In the genomic region with DNA sequence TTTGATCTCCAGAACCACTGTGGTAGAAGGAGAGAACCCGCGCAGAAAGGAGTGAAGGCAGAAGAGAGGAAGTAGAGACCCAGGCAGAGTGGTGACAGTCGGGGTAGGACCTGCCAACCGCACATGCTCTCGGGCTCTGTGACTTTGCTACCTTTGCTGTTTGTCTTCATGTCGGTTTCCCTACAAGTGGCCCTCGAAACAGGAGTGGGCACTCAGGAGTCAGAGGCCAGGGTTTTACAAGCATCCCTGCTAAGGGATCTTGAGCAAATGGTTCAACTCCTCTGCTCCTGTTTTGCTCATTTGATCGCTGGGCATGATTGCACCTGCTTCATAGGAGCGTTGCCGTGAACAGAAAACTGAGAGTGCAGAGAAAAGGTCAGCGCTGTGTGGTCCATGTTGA, we compare ENCODE assay signal across 22 mouse cellular contexts. TPM values are rescaled to one million over a fixed set of nuclear protein-coding genes. Genes with fewer than 3 reads are reported as not detected.
DNase-seq lines count a peak whose midpoint lies in the region; ATAC-seq and TF ChIP-seq lines count a peak whose summit lies in the region.
"Had no signal": no experiment of that assay in that cellular context is flagged by ENCODE, and none has a peak within 500 bp of the region (broad histone marks: within the 10 kb centered on the region; RNA-seq: fewer than 3 reads in every experiment).

No protein-coding gene starts in this region.

- H3K27me3 ChIP-seq in forebrain, embryonic 16.5 days (replicated peaks; ENCODE audit: control insufficient read depth, insufficient read depth, low read length) = no peaks in the 10 kb centered on the region
- H3K27me3 ChIP-seq in forebrain, embryonic 13.5 days = no peaks in the 10 kb centered on the region
- no peaks in the 10 kb centered on the region for H3K27me3 ChIP-seq in lung, postnatal 0 days (replicated peaks; ENCODE audit: insufficient read depth, low read length)
- H3K27me3 ChIP-seq: embryonic facial prominence, embryonic 12.5 days had no signal

- H3K27ac ChIP-seq in forebrain, embryonic 16.5 days (ENCODE audit: low read length) = no peak overlapping the region
- H3K27ac ChIP-seq in forebrain, embryonic 13.5 days = no peak overlapping the region
- no peak overlapping the region for H3K27ac ChIP-seq in lung, postnatal 0 days (ENCODE audit: low read length)
- H3K27ac ChIP-seq: embryonic facial prominence, embryonic 10.5 days; embryonic facial prominence, embryonic 12.5 days had no signal

- no peaks in the 10 kb centered on the region for H3K4me1 ChIP-seq in forebrain, embryonic 16.5 days (replicated peaks; ENCODE audit: control insufficient read depth, insufficient read depth, low read length)
- H3K4me1 ChIP-seq in forebrain, embryonic 13.5 days = no peaks in the 10 kb centered on the region
- no peaks in the 10 kb centered on the region for H3K4me1 ChIP-seq in lung, postnatal 0 days (ENCODE audit: insufficient read depth, low read depth, low read length)
- H3K4me1 ChIP-seq: embryonic facial prominence, embryonic 10.5 days; embryonic facial prominence, embryonic 12.5 days had no signal

- no peaks in the 10 kb centered on the region for H3K9me3 ChIP-seq in forebrain, embryonic 16.5 days (ENCODE audit: control insufficient read depth, low read length)
- no peaks in the 10 kb centered on the region for H3K9me3 ChIP-seq in forebrain, embryonic 13.5 days (replicated peaks)
- H3K9me3 ChIP-seq in lung, postnatal 0 days (ENCODE audit: low read length) = no peaks in the 10 kb centered on the region
- H3K9me3 ChIP-seq: embryonic facial prominence, embryonic 10.5 days; embryonic facial prominence, embryonic 12.5 days had no signal

- no peak for TF ChIP-seq CTCF in lung, postnatal 0 days (IDR thresholded peaks at IDR 0.05)

- no peak overlapping the region for H3K4me2 ChIP-seq in forebrain, embryonic 16.5 days (ENCODE audit: low read length)
- H3K4me2 ChIP-seq in forebrain, embryonic 13.5 days = no peak overlapping the region
- no peak overlapping the region for H3K4me2 ChIP-seq in lung, postnatal 0 days (replicated peaks; ENCODE audit: low read depth, low read length)
- H3K4me2 ChIP-seq: embryonic facial prominence, embryonic 12.5 days had no signal

- H3K4me3 ChIP-seq in forebrain, embryonic 16.5 days (replicated peaks; ENCODE audit: low read length) = no peak overlapping the region
- no peak overlapping the region for H3K4me3 ChIP-seq in forebrain, embryonic 13.5 days
- H3K4me3 ChIP-seq in lung, postnatal 0 days (ENCODE audit: low read depth, low read length) = no peak overlapping the region
- H3K4me3 ChIP-seq: embryonic facial prominence, embryonic 10.5 days; embryonic facial prominence, embryonic 12.5 days had no signal

- 93% methylated on average over 11 of the region's 11 CpGs for WGBS in forebrain, embryonic 16.5 days
- WGBS in forebrain, embryonic 13.5 days = 91% methylated on average over 11 of the region's 11 CpGs
- 53% methylated on average over 11 of the region's 11 CpGs for WGBS in lung, postnatal 0 days

- 0 out of 2 replicates have a peak, but pooled peaks have one; percentile 31 for ATAC-seq in forebrain, embryonic 16.5 days
- no peak for ATAC-seq in forebrain, embryonic 13.5 days
- ATAC-seq in lung, postnatal 0 days = no peak
- ATAC-seq in common myeloid progenitor, adult 5-6 weeks (replicated peaks; ENCODE audit: low read depth, poor library complexity, severe bottlenecking) = peak; percentile 37; the same call in 1 of the 2 replicates
- ATAC-seq: forebrain, embryonic 14.5 days had no signal

- no peaks in the 10 kb centered on the region for H3K36me3 ChIP-seq in forebrain, embryonic 16.5 days (ENCODE audit: control insufficient read depth, insufficient read depth)
- H3K36me3 ChIP-seq in forebrain, embryonic 13.5 days (ENCODE audit: poor library complexity, severe bottlenecking) = no peaks in the 10 kb centered on the region
- H3K36me3 ChIP-seq in lung, postnatal 0 days (ENCODE audit: insufficient read depth, low read length) = no peaks in the 10 kb centered on the region
- H3K36me3 ChIP-seq: embryonic facial prominence, embryonic 10.5 days; embryonic facial prominence, embryonic 12.5 days had no signal

- TF ChIP-seq EP300 in lung, postnatal 0 days (IDR thresholded peaks at IDR 0.05) = no peak

- DNase-seq in lung, postnatal 0 days (ENCODE audit: low spot score) = peak; percentile 15
- no peak for DNase-seq in lung, postnatal 10 days
- peak; percentile 60 for DNase-seq in lung, postnatal 36 days
- no peak for DNase-seq in ovary, postnatal 10 days (ENCODE audit: low spot score)
- DNase-seq: adrenal gland, adult 2 months; adrenal gland, postnatal 10 days; adrenal gland, postnatal 25 days; B cell, adult 2 months; cerebellum, adult 11 months; cerebellum, adult 18-20 months; cerebellum, adult 8-10 months; cerebellum, adult 9-11 months; cerebellum, postnatal 14 days; cerebellum, postnatal 36 days had no signal

- no peak overlapping the region for H3K9ac ChIP-seq in forebrain, embryonic 16.5 days (replicated peaks; ENCODE audit: low read depth, low read length)
- no peak overlapping the region for H3K9ac ChIP-seq in forebrain, embryonic 13.5 days
- H3K9ac ChIP-seq in lung, postnatal 0 days (replicated peaks; ENCODE audit: low read depth) = no peak overlapping the region
- H3K9ac ChIP-seq: embryonic facial prominence, embryonic 12.5 days; forebrain, postnatal 0 days had no signal

RNA-seq across cellular contexts. Expression of gene Kcnd3, which starts 15.2 kb away (rescaled TPM):
- 7.6 and 8.6 TPM in 2 replicates for polyA plus RNA-seq in forebrain, embryonic 16.5 days (2015; fragmentation: Nextera tagmentation; extraction: Ambion mirVana)
- polyA plus RNA-seq in forebrain, embryonic 13.5 days (2015; fragmentation: Nextera tagmentation; extraction: Ambion mirVana) = 5.3 and 5.6 TPM in 2 replicates
- 0.13 TPM in 2 replicates for polyA plus RNA-seq in lung, postnatal 0 days (2015; fragmentation: Nextera tagmentation; extraction: Ambion mirVana)
- total RNA-seq in common myeloid progenitor, adult 5-6 weeks (2017) = not detected in 2 replicates
- total RNA-seq: MEL had no signal

Comparison
In these comparisons a context has a peak if more than half of its experiments do, and no peak if none do; other contexts are left out.
1. ATAC-seq: peak in forebrain, embryonic 16.5 days (single experiment) and common myeloid progenitor, adult 5-6 weeks (single experiment); none in forebrain, embryonic 13.5 days (single experiment) and lung, postnatal 0 days (single experiment).
2. DNase-seq: peak in lung, postnatal 0 days (single experiment) and lung, postnatal 36 days (single experiment); none in lung, postnatal 10 days (single experiment) and ovary, postnatal 10 days (single experiment).